Mouse (Mus musculus) small intestine, adult 2 months (tissue): ENCODE results near the gene Arhgap22.

Experiments
- CTCF ChIP-seq: fragments of 200-500 bp; IDR thresholded peaks from 2 replicates; pipeline ENCODE4 v1.5.1; 2012; ENCODE audit warnings: low read depth, mild to moderate bottlenecking, control low read depth, inconsistent platforms, low read length, moderate library complexity, mixed read lengths; ENCODE audit not compliant: insufficient replicate concordance, insufficient read length; ENCODE audit errors: extremely low read depth
- POLR2A ChIP-seq: fragments of 200-500 bp; IDR thresholded peaks from 2 replicates; pipeline ENCODE4 v1.6.1; 2012; ENCODE audit warnings: low read depth, mild to moderate bottlenecking, control low read depth, inconsistent platforms, low read length, moderate library complexity

- TF ChIP-seq POLR2A (no peak), CTCF (no peak)
Measured at GRCm38 (mm10) chr14:33250215-33250939, 36.6 kb downstream of the Arhgap22 start.
